Mouse (Mus musculus) lung, postnatal 14 days (tissue): Measurements from ENCODE around the gene Upb1.
"Not testable (repeated sequence)": the region's sequence is repeated elsewhere in the genome, so short reads cannot be mapped to it uniquely, and the experiment has no call there.

ENCODE experiments used
- DNase-seq: peaks from one replicate; pipeline ENCODE4 v3.0.0; 2021

The Upb1 gene

DNA sequence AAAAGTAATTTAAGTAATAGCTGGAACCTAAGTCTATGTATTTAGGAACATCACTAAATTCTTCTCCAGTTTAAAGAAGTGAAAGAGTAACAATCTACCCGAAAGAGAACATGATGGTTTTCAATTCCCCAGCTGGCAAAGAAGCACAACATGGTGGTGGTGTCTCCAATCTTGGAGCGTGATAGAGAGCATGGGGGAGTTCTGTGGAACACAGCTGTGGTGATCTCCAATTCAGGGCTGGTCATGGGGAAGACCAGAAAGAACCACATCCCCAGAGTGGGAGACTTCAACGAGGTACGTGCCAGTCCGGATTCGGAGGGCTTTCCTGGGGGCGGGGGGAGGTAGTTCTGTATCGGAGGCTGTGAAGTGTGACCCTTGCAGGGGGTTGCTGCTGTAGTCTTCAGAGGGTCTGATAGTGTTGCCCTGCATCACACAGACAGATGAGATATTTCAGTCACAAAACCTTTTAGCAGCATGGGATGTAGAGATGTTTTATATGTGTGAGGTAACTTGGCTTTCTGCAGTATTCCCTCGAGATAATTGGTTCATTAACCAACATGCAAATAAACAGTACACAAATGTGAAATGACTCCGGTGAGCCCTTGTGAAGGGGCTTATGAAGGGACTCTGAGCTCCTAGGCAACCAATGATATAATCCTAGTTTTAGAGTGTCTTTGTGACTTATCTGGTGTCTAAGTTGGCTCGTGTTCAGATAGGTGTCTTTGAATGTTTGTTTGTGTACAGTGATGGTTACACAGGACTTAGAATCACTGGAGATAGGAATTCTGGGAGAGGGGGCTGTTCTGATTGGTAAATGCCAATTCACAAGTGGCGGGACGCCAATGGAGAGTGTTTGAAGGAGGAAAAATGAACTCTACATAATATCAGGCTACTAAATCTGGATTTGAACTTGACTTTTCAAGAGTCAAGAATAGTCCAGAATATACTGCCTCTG lies 27.4 kb downstream of the Upb1 start:
- DNase-seq: no peak

DNA sequence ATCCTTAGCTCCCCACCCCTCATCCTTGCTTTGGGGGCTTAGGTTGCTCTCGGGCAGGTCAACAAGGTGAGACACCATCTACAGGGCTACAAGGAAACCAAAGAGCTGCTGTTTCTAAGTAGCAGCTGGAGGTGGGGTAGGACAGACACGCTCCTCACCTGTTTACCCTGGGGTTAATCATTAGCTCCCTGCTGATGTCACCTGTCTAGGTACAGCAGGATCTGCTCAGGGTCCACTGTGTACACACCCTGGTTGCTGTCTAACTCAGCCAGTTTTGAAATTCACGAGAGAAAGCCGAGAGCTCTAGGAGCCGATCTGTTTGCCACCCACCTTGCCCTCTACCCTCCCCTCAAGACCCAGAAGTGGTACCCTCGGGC lies 28.1 kb downstream of the Upb1 start:
- DNase-seq: no peak

DNA sequence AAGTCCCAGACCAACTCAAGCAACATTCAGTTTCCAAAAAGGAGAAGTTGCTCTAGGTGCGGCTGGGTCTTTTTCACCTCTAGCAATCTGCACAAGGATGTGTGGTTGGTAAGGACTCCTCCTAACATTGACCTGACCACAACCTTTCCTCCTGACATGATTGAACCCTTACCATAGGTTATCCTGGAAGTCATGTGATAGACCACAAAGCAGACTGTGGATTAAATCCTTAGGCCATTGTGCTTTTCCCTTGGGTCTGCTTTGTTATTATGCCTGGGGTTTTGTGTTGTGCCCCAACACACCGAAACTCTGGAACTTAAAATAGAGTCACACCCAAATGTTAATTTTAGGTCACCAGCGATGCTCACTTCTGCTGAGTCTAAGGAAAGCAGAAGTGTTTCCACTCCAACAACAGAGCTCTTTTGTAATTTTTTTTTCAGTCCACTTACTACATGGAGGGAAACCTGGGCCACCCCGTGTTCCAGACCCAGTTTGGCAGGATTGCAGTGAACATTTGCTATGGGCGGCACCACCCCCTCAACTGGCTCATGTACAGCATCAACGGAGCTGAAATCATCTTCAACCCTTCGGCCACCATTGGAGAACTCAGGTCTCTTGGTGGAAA lies 28.7 kb downstream of the Upb1 start:
- no peak for DNase-seq

DNA sequence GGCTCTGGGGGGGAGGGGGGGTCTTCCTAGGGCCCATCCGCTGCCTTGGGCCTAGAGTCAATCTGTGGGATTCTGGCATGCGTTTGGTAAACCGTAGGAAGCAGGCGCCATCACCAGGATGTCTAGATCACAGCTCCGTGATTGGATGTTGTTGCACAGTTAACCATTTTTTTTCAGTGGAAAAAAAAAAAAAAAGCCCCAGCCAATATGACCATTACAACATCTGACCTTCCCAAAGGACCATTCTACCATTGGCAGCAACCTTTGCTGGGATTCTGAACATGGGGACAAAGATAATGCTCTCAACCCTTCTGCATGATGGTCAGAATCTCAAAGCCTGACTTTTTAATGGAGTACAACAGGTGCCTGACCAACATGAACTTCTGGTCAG lies 29.2 kb downstream of the Upb1 start:
- DNase-seq: no peak

DNA sequence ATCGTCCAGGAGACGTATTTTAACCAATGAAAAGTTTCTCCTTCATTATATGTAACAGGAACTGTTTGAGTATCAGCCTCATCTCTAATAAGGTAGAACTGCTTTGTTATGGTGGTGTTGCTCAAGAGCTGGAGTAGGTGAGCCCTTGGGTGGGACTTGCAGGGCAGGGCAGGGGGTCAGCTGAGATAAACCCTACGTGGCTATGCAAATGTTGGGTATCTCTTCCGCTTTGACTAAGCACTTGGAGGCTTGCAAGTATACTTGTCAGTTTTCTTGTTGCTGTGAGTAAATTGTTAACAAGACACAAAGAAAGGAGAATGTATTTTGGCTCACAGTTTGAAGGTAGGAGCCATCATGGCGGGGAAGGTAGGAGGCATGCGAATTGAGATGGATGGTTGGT lies 29.7 kb downstream of the Upb1 start:
- no peak for DNase-seq

DNA sequence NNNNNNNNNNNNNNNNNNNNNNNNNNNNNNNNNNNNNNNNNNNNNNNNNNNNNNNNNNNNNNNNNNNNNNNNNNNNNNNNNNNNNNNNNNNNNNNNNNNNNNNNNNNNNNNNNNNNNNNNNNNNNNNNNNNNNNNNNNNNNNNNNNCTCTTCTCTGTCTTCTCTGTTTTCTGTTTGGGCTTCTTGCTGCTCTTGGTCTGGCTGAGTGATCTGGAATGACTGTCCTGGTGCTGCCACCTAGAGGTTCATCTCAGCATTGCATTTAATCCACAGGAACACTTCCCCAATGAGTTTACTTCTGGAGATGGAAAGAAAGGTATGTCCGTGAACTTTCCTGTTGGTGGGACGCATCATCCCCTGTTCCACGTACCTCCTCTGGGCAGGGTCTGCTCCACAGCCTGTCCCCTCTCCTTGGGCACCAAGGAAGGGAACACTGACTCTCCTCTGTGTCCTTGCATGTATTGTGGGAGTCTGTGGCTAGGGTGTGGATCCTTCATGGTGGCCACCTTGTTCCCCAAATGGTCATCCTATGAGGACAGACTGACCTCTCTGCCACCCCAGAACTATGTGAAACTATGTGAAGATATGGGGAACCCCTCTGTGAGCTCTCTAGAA lies 35.8 kb downstream of the Upb1 start:
- DNase-seq: peak; percentile 92

DNA sequence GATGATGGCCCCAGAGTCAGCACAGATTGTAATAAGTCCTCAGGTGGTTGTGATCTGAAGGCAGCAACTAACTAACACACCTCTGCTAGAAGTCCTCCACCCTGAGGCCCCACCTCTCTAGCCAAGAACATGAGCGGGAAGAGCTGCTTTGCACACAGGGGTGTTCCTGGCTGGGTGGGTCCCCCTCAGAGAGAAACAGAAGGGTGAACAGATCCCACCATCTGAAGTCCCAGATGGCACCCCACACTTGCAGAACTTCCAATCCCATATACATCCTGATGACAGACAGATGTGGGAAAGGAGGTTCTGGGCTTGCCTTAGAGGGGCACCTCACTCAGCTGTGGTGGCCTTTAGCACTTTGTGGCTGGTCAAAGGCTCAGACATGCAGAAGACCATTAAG lies 36.4 kb downstream of the Upb1 start:
- DNase-seq: no peak

DNA sequence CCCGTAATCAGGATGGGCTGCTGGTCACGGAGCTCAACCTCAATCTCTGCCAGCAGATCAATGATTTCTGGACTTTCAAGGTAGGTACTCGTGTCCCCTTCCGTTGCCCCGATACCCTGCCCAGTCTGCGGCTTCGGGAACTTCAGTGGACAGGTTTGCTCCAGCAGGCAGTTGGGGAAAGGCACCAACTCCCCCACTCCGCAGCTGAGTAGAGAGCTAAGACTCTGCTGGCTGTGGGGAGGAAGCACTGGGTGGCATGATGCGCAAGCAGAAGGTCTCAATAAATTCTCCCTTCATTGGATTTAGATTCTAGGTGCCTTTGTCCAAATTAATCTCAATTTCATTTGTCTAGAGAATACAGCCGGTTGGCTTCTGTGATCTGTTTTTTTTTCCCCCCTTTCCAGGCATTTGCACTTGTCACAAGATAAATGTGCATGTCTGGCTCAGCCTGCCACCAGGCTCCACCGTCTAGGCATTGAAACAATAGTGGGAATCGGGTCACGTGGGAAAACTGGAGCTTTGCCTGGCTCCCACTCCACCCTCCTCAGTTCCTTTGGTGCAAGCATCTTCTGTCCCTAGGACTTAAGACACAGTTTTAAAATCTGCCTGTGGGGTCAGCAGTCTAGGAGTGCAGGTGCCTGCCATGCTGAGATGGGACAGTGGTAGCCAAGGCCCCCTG lies 37.4 kb downstream of the Upb1 start:
- peak; percentile 79 for DNase-seq

DNA sequence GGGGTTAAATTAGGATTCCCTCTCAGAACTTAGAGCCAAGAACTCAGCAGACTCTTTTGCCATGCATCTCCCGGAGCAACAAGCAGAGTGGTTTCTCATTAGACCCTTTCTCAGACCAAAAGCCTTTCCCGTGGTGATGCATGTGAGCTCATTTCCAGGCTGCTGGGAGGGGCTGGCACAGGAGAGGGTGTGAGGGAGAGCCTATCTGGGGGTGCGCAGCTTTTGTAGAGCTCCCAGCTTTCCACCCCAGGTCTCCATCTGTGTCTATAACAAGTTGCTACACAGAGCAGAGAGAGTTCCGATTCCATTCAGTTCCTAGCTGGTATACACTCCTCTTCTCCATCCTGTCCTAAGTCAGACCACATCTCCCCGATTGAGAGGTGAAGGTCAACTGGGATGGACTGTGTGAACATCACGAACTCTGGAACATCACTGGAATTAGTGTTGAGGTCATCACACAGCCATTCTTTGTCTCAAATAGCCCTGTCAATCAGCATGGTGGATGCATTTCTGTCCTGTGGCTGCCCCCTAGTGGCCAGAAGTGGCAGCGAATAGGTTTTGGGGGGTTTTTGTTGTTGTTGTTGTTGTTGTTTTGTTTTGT lies 38.4 kb downstream of the Upb1 start:
- peak; percentile 54 for DNase-seq

DNA sequence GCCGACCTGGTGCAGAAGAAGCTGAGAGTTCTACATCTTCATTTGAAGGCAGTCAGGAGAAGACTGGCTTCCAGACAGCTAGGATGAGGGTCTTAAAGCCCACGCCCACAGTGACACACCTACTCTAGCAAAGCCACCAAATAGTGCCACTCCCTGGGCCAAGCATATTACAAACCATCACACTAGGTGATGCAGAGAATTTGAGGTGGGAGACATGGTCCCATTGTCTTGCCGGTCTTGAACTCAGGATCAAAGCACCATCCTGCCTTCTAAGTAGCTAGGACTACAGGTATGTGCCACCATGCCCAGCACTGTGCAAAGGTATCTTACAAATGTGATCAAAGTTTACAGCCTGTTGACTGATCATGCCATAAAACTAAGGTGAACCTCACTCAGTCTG lies 39.8 kb downstream of the Upb1 start:
- no peak for DNase-seq

DNA sequence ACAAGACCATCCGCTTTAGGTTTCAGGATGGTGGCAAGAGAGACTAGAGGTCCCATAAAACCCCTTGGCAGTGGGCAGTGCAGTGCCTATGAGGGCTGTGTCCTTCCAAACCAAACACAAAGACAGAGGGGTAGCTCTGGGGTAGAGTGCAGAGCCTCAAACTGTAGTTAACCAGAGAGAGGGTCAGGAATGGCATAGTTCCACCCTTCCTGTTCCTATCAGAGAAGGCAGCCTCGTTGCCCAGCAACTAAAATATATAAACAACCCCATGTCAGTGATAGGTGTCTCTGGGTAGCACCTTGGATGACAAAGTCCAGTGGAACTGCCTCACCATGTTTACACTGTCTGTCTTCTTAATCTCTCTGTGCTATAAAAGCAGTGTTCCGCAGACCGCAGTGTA lies 40.9 kb downstream of the Upb1 start:
- DNase-seq: no peak

DNA sequence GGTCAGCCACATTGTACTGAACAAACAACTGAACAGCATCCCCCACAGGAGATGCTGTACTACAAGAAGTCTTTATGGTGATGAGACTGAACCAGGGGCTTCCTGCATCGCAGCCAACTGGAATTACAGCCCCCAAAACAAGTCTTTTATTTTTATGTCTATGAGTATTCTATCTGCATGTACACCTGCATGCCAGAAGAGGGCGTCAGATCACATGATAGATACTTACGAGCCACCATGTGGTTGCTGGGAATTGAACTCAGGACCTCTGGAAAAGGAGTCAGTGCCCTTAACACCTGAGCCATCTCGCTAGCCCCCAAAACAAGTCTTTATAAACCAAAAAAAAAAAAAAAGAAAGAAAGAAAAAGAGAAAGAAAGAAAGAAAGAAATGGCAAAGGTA lies 42.1 kb downstream of the Upb1 start:
- no peak for DNase-seq

DNA sequence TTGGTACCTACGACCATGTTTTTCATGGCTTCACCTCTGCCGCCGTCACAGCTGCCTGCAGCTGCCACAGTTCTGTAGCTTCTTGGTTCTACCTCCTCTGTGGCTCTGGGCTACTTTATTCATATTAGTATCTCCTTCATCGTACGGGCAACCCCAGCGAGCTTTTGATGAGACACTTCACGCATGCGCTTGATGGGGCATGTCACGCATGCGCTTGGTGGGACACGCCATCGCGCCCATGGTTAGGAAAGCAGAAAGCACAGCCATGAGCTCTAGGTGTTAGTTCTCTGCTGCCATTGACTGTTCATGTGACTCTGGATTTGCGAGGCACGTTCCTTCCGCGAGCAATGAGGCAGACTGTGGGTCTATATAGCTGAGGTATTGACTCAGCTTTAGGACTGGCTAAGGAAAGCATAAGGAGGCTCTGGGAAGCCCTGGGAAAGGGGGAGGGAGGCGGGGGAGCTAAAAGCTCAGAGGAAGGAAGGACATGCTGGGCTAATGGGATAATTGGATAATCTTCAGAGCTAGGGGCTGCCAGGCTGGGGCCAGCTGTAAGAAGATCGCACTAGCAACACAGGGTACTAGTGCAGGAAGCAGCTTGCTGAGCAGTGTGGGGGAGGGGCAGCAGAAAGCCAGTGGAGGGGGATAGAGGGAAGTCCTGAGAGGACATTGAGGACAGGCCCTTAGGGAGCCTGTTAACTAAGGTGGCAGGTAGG lies 43.4 kb downstream of the Upb1 start:
- DNase-seq: no peak

DNA sequence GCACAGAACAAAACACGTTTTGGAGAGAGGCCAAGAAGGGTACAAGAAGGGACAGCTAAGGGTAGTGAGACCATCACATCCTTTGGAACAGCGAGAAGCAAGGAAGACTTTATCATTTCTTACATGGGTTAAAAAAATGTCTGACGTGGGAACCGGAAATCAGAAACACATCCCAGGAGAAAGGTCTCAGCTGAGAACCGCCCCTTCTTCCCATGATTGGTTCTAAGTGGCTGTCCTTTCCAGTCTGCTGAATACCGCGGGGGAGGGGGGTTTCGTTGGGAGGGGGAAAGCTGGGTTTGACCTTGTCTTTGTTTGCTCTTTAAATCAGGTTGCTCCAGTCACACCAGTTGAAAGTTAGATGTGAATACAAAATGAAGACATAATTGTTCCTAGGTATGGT lies 44.1 kb downstream of the Upb1 start:
- no peak for DNase-seq

DNA sequence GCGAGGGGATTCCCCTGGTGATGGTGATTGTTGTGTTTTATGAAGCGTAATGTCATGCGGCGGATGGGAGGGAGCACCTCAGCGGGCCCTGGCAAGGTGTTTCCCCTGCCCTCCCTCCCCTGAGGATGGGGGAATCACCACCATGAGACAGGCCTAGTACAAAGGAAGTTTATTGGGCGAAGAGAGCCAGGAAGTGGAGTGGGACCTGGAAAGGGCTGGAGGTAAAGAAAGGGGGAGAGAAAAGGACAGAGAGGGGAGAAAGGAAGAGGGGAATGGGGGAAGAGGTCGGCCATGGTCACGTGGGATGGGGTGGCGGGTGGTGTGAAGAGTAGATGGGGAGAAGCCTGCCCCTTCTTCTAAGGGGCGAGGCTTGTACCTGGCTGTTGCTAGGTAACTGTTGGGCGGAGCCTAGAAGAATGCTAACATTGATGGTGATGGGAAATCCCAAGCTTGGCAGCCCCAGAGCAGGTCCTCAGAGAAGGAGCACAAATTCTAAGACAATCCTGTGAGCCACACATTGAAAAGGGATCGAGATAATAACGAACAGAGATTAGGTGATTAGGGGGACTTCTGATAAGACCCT lies 45.7 kb downstream of the Upb1 start:
- no peak for DNase-seq

DNA sequence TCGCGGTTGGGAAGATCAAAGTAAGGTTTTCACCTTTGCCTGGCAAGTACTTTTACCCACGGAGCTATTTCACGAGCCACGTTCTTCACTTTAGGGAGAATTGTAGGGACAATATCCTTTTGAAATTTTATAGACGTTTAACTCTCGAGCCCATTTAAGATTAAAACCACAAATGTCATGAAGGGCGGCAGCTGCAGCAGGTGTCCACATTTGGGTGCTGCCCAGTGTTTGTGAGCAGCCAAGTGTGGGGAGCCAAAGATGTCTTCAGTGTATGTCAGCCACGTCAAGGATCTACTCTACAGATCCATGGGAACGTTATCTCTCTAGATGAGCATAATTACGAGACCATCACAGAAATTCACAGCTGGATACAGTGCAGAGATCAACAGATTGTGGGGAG lies 46.6 kb downstream of the Upb1 start:
- no peak for DNase-seq

DNA sequence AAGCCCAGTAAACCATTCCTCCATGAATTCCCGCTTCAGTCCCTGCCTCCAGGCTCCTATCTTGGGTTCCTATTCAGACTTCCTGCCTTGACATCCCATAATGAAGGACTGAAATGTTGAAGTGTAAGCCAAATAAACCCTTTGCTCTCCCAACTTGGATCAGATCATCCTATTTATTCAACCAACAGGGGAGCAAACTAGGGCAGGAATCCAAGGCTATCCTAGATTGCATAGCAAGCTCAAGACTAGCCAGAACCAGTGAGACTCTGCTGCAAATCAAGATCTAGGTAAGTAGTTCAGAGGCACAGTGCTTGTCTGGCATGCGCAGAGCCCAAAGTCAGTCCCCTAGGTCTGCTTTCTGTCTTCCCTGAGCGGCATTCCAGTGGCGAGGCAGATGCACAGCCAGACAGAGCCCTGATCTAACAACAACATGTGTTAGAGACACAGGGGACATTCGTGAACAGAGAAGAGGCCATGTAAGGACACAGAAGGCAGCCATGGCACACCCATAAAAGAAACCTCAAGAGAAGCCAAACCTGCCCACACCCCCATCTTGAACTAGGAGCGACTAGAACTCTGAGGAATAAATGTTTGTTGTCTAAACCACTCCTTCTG lies 48.0 kb downstream of the Upb1 start:
- DNase-seq: no peak

DNA sequence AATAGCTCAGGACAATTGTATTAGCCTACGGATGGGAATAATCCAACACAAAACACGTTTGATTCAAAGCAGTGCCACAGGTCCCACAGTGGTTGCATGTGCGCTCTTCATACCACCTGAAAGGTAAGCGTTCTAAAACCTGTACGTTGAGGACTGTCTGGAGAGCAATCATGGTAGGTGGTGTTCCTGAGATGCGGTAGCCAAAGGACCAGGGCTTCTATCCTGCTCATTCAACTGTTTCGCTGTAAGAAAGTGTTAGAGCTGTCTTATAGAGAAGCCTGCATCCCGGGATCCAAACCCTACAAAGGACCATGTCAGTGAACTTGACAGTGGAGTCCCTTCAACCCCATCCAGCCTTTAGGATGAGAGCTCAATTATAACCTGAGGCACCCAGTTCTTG lies 49.4 kb downstream of the Upb1 start:
- DNase-seq: no peak

DNA sequence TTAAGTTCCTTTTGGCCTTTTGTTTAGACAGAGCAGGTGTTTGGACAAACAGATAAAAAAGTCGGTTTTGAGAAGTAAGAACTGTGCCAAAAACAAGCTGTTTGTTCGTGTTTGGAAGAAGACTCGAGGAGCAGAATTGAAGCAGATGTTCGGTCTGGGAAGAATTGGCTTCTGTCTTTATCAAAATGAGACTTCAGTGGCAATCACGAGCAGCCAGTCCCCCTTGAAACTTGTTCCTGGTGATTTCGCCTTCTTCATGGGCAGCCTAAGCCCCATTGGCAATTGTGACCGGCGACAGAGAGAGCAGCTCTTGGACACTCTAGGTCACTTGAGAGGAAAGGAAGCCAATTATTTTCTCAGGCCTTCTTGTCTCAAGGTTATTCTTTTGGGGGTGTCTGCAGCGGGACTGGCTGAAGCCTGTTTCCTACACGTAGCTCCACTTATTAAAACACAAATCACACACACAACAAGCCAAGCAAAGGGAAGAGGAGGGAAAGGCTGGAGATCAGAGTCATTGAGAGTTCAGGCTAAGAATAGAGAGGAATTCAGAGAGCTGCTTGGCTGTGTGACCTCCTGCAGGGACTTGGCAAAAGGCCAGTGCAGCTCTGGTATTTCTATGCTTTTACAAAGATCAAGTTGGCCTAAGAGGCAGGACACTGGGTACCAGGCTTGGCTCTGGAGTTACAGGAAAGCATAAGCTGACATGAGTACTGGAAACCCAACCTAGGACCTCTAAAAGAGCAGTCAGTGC lies 50.3 kb downstream of the Upb1 start:
- DNase-seq: peak; percentile 75

DNA sequence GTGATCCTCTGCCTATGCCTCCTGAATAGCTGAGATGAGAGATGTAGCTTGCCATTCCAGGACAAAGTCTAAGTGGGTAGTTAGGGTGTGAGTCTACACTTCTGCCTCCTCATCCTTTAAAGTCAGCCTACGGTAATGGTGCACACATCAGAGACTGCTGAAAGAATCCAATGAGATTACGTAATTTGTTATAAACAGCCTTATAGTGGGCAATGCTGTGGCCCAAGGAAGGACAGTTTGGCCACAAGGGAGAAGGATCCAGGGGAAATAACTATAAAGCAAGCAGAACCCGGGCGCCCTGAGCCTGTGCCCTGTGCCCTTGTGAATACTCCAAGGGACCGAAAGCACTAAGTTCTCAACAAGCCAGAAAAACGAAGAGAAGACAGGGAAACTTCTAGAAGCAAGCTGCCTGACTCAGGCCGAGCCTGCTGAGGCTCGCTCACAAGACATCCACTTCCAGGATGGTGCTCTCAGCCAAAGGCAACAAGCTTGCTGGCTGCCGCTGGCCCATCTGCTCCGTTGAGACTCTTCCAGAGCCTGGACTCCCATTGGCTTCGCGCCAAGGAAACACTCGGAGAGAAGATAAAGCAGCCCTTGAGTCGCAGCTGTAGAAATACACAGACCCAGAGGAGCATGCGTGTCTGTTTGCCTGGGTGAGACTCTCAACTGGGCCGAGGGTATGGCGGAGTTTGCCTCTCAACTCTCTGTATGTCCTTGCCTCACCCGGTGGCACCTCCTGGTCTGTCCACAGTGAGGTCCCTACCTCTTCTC lies 55.3 kb downstream of the Upb1 start:
- DNase-seq: not testable (repeated sequence)
